Mouse (Mus musculus) CH12.LX (cell line): Measurements from ENCODE around the gene Clpb. TPM values are rescaled to one million over a fixed set of nuclear protein-coding genes. Genes with fewer than 3 reads are reported as not detected.

Source experiments
- DNase-seq: peaks from one replicate; pipeline ENCODE4 v3.0.0-alpha.2; 2013; ENCODE audit errors: extremely low read depth
- H3K27ac ChIP-seq: 2 replicates; pipeline ENCODE4 v1.5.1; 2012; ENCODE audit warnings: low read depth, mild to moderate bottlenecking, control low read depth, moderate library complexity; ENCODE audit not compliant: insufficient read depth
- H3K27me3 ChIP-seq: replicated peaks from 2 replicates; pipeline ENCODE3; 2012; ENCODE audit warnings: inconsistent platforms
- H3K36me3 ChIP-seq, 2 experiments: replicated peaks in 1 of 2; 2 replicates each; pipeline versions ENCODE3 to v1.6.1; 2012; ENCODE audit warnings: inconsistent platforms in 1 of 2, low read length in 1 of 2, mild to moderate bottlenecking in 1 of 2, mixed read lengths in 1 of 2, moderate library complexity in 1 of 2; ENCODE audit not compliant: control insufficient read depth in 1 of 2, insufficient read depth in 1 of 2
- H3K4me1 ChIP-seq, 2 experiments: 2 replicates each; pipeline ENCODE4 v1.6.1; 2012; ENCODE audit warnings: inconsistent platforms in 1 of 2, moderate library complexity in 1 of 2; ENCODE audit not compliant: insufficient read depth in 2 of 2, control insufficient read depth in 1 of 2
- H3K4me2 ChIP-seq: 2 replicates; pipeline ENCODE4 v1.6.1; 2012; ENCODE audit warnings: low read depth, mild to moderate bottlenecking, control low read depth; ENCODE audit not compliant: poor library complexity, insufficient read depth, severe bottlenecking
- H3K4me3 ChIP-seq, 3 experiments: fragments of 150-350 bp in 1 of 3; sonication (generic) in 1 of 3; replicated peaks in 1 of 3; 2 replicates each; pipeline versions ENCODE3 to v1.5.1; 2011 to 2012; ENCODE audit warnings: low read depth in 2 of 3, low read length in 2 of 3, mild to moderate bottlenecking in 2 of 3, moderate library complexity in 2 of 3, control low read depth in 1 of 3, improper control_type of control experiment in 1 of 3, inconsistent platforms in 1 of 3, mixed read lengths in 1 of 3; ENCODE audit not compliant: poor library complexity in 1 of 3
- H3K79me2 ChIP-seq: replicated peaks from 2 replicates; pipeline ENCODE4 v1.6.1; 2012; ENCODE audit warnings: mild to moderate bottlenecking, moderate library complexity; ENCODE audit not compliant: control insufficient read depth, poor library complexity, insufficient read depth, severe bottlenecking; ENCODE audit errors: extremely low read depth
- H3K9ac ChIP-seq: 2 replicates; pipeline ENCODE4 v1.6.1; 2012; ENCODE audit warnings: low read depth, mild to moderate bottlenecking, control low read depth, moderate library complexity; ENCODE audit not compliant: insufficient read depth
- H3K9me3 ChIP-seq: replicated peaks from 2 replicates; pipeline ENCODE3; 2012; ENCODE audit warnings: low read length, inconsistent platforms, mixed read lengths
- CHD2 ChIP-seq: IDR thresholded peaks from 2 replicates; pipeline ENCODE4 v1.6.1; 2011; ENCODE audit warnings: low read length, improper control_type of control experiment
- CTCF ChIP-seq, 2 experiments: IDR thresholded peaks in 1 of 2; conservative IDR thresholded peaks in 1 of 2; 2 replicates each; pipeline ENCODE4 v1.5.1; 2011 to 2012; ENCODE audit warnings: low read depth in 2 of 2, low read length in 2 of 2, improper control_type of control experiment in 1 of 2, inconsistent platforms in 1 of 2, mild to moderate bottlenecking in 1 of 2, moderate library complexity in 1 of 2
- E2F4 ChIP-seq: IDR thresholded peaks from 2 replicates; pipeline ENCODE4 v1.6.1; 2011; ENCODE audit warnings: low read depth, low read length, improper control_type of control experiment; ENCODE audit not compliant: insufficient replicate concordance
- EP300 ChIP-seq: IDR thresholded peaks from 2 replicates; pipeline ENCODE4 v1.6.1; 2011; ENCODE audit warnings: low read length, improper control_type of control experiment
- GABPA ChIP-seq: IDR thresholded peaks from 2 replicates; pipeline ENCODE4 v1.6.1; 2012; ENCODE audit warnings: low read depth, low read length, improper control_type of control experiment, inconsistent platforms; ENCODE audit not compliant: insufficient replicate concordance
- JUND ChIP-seq: conservative IDR thresholded peaks from 2 replicates; pipeline ENCODE4 v1.6.1; 2011; ENCODE audit warnings: low read depth, low read length, improper control_type of control experiment
- MAX ChIP-seq: IDR thresholded peaks from 2 replicates; pipeline ENCODE4 v1.6.1; 2011; ENCODE audit warnings: low read length, improper control_type of control experiment
- MAZ ChIP-seq: IDR thresholded peaks from 2 replicates; pipeline ENCODE4 v1.6.1; 2012; ENCODE audit warnings: low read depth, mild to moderate bottlenecking, inconsistent platforms, low read length, improper control_type of control experiment, moderate library complexity
- MXI1 ChIP-seq: IDR thresholded peaks from 2 replicates; pipeline ENCODE4 v1.6.1; 2011; ENCODE audit warnings: mild to moderate bottlenecking, low read depth, low read length, improper control_type of control experiment
- MYC ChIP-seq: IDR thresholded peaks from 2 replicates; pipeline ENCODE4 v1.6.1; 2011; ENCODE audit warnings: low read depth, mild to moderate bottlenecking, improper control_type of control experiment, low read length
- POLR2AphosphoS2 ChIP-seq: IDR thresholded peaks from 2 replicates; pipeline ENCODE4 v1.6.1; 2011; ENCODE audit warnings: low read depth, low read length, improper control_type of control experiment
- RAD21 ChIP-seq: IDR thresholded peaks from 2 replicates; pipeline ENCODE4 v1.6.1; 2011; ENCODE audit warnings: low read depth, mild to moderate bottlenecking, low read length, improper control_type of control experiment, moderate library complexity
- SMC3 ChIP-seq: IDR thresholded peaks from 2 replicates; pipeline ENCODE4 v1.6.1; 2011; ENCODE audit warnings: low read depth, low read length, improper control_type of control experiment
- TBP ChIP-seq: conservative IDR thresholded peaks from 2 replicates; pipeline ENCODE4 v1.6.1; 2011; ENCODE audit warnings: low read depth, low read length, improper control_type of control experiment
- TCF12 ChIP-seq: IDR thresholded peaks from 2 replicates; pipeline ENCODE4 v1.6.1; 2014; ENCODE audit warnings: low read depth, mild to moderate bottlenecking, inconsistent platforms, low read length, improper control_type of control experiment
- UBTF ChIP-seq: IDR thresholded peaks from 2 replicates; pipeline ENCODE4 v1.6.1; 2012; ENCODE audit warnings: low read depth, mild to moderate bottlenecking, inconsistent platforms, low read length, improper control_type of control experiment, moderate library complexity
- ZC3H11A ChIP-seq: IDR thresholded peaks from 2 replicates; pipeline ENCODE4 v1.6.1; 2012; ENCODE audit warnings: low read depth, mild to moderate bottlenecking, inconsistent platforms, low read length, improper control_type of control experiment
- ZMIZ1 ChIP-seq: IDR thresholded peaks from 2 replicates; pipeline ENCODE4 v1.6.1; 2012; ENCODE audit warnings: low read depth, mild to moderate bottlenecking, inconsistent platforms, low read length, improper control_type of control experiment
- ZNF384 ChIP-seq: IDR thresholded peaks from 2 replicates; pipeline ENCODE4 v1.6.1; 2012; ENCODE audit warnings: low read depth, low read length, improper control_type of control experiment, inconsistent platforms
- dilution Hi-C: fragments of 300-500 bp; cut with MboI; formaldehyde crosslinking; loops from 2 replicates; pipeline ENCODE4 v1.14.3; 2020; ENCODE audit warnings: low sequenced_read_pairs; ENCODE audit not compliant: extremely low pct_unique_long_range_greater_than_20kb, extremely low pct_ligation_motif_present
- in situ Hi-C: fragments of 300-500 bp; cut with MboI; formaldehyde crosslinking; loops from 3 replicates; pipeline ENCODE4 v1.14.3; 2019; ENCODE audit warnings: low sequenced_read_pairs, low pct_ligation_motif_present, low pct_unique_long_range_greater_than_20kb, mixed read lengths
- polyA plus RNA-seq: library from polyadenylated mRNA; unstranded; fragments of >175 nt; gene quantifications from 2 replicates; pipeline ENCODE4 v1.2.1, GENCODE M21; 2012; ENCODE audit warnings: low read depth; ENCODE audit not compliant: insufficient read length
- total RNA-seq, 2 experiments: library from RNA; depleted of rRNA; stranded (reverse); fragments of 300-350 nt in 1 of 2; fragments of >200 nt in 1 of 2; gene quantifications; 2 replicates each; pipeline ENCODE4 v1.2.3; 2012 to 2014

Clpb gene
- total and polyA plus RNA-seq, 3 experiments: 25.5 to 68.4 (median 41.7) TPM

DNA sequence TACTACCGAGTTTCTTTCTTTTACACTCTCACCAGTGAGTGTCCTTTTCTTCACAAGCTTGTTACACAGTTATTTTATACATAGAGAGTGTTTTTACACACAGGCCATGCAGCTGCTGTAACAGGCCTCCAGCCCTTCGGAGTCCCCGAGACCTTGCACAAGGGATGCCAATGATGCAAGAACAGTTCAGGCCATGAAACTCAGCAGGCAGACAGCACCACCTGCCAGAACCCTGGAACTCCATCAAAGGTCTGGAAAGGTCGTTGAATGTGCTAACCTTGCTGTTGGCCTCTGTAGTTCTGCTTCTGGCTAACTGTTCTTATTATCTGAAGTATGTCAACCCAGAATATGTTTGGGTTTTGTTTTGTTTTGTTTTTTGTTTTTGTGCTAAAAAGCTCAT lies 8.5 kb upstream of the Clpb start:
- peaks cover 0 to 2% of the 10 kb centered on the region in 2 experiments; a peak in 1 of 4 replicates for H3K4me1 ChIP-seq
- in situ Hi-C loops (loop anchor here (25.0 kb wide), 1 partner anchor 607 kb away; the partner anchor contains the start of genes Rhog and Stim1), dilution Hi-C loops (no loop called here)
- TF ChIP-seq GABPA: no peak
- no peak for TF ChIP-seq ZC3H11A
- TF ChIP-seq E2F4: no peak
- TF ChIP-seq RAD21: no peak
- TF ChIP-seq POLR2AphosphoS2: no peak
- TF ChIP-seq MXI1: no peak
- no peak for TF ChIP-seq MAZ
- no peak for TF ChIP-seq CHD2
- no peak for TF ChIP-seq ZMIZ1
- TF ChIP-seq TBP: no peak
- no peak for TF ChIP-seq EP300
- no peak for TF ChIP-seq JUND
- TF ChIP-seq UBTF: no peak
- TF ChIP-seq MAX: no peak
- no peak for TF ChIP-seq TCF12
- no peak overlapping the region for H3K4me2 ChIP-seq
- no peaks in the 10 kb centered on the region for H3K36me3 ChIP-seq
- no peaks in the 10 kb centered on the region for H3K79me2 ChIP-seq
- no peak overlapping the region for H3K4me3 ChIP-seq
- H3K27me3 ChIP-seq: peaks cover 10% of the 10 kb centered on the region
- no peaks in the 10 kb centered on the region for H3K9me3 ChIP-seq
- no peak overlapping the region for H3K27ac ChIP-seq
- DNase-seq: no peak
- no peak overlapping the region for H3K9ac ChIP-seq

DNA sequence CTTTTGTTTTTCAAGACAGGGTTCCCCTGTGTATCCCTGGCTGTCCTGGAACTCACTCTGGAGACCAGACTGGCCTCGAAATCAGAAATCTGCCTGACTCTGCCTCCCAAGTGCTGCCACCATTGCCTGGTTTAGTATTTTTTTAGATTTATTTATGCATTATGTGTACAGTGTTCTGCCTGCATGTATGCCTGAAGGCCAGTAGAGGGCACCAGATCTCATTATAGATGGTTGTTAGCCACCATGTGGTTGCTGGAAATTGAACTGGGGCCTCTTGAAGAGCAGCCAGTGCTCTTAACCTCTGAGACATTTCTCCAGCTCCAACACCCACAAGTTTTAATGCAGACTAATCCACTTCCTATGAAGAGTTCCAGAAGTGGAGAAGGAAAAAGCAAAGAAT lies 1.4 kb upstream of the Clpb start:
- dilution Hi-C loops (no loop called here), in situ Hi-C loops (loop anchor here (5.0 to 25.0 kb wide), 3 partner anchors 185 to 600 kb away; partner anchors contain the start of genes Rhog, Rnf121, Stim1 and Xndc1)
- Histone ChIP-seq H3K27me3 (peaks cover 6% of the 10 kb centered on the region), H3K36me3 (peaks cover 0 to 15% of the 10 kb centered on the region in 2 experiments), H3K4me1 (peaks cover 6 to 26% of the 10 kb centered on the region in 2 experiments; a peak in 3 of 4 replicates), H3K4me3 (no peak overlapping the region), H3K4me2 (no peak overlapping the region), H3K79me2 (no peaks in the 10 kb centered on the region), H3K9ac (no peak overlapping the region), H3K9me3 (peaks cover 3% of the 10 kb centered on the region), H3K27ac (no peak overlapping the region)
- TF ChIP-seq ZNF384: 0 out of 2 replicates have a peak, but pooled peaks have one; percentile 11
- TF ChIP-seq MYC: 0 out of 2 replicates have a peak, but pooled peaks have one; percentile 59
- TF ChIP-seq SMC3: no peak; the same call in 1 of the 2 replicates
- peak in 1 of 2 experiments; percentile 61; a peak in 2 of 4 replicates for TF ChIP-seq CTCF (conservative IDR thresholded peaks at IDR 0.05 in 1 of 2, IDR thresholded peaks at IDR 0.05 in 1 of 2; ENCODE audit: low read depth in 2 of 2, low read length in 2 of 2)
- peak; percentile 9 for TF ChIP-seq RAD21
- DNase-seq: peak; percentile 40
